8 mouse cellular contexts compared by ENCODE assay signal in the genomic region with DNA sequence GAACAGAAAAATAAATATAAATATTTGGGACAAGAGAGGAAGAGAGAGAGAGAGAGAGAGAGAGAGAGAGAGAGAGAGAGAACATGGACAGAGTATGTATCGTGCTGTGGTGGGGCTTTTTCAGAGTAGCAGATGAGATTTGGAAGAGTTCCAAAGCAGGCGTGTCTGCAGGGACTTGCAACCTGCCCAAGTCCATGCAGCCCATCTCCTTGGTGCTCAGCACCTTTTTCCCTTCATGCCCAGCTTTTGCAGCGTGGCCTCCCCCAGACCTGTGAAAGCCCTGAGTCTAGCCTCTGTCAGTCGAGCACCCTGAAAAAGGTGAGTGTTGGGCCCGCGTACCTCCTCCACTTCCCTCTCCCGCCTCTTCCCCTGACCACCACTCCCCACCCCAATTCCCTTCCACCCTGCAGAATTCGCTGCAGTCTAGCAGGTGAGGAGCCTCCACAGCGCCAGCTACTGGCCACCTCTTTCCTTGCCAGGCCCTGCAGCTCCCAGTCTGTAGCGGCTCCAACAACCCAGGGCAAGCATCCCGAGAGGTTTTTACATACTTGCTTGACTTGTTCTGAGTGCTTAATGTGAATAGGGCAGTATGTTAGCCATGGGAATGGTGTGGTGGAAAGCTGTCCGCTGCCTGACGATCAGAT. TPM values are rescaled to one million over a fixed set of nuclear protein-coding genes. Genes with fewer than 3 reads are reported as not detected.
DNase-seq lines count a peak whose midpoint lies in the region; ATAC-seq lines count a peak whose summit lies in the region.

No protein-coding gene starts in this region.

- 17% methylated on average over 13 of the region's 13 CpGs for WGBS in hindbrain, embryonic 15.5 days
- 12% methylated on average over 13 of the region's 13 CpGs for WGBS in hindbrain, embryonic 14.5 days
- 12% methylated on average over 13 of the region's 13 CpGs for WGBS in heart, embryonic 16.5 days

- intact Hi-C loops in left cerebral cortex, postnatal 14 days (cut with DNase I): loop anchor here (2.0 kb wide), 1 partner anchor 55 kb away; no protein-coding TSS in a partner anchor

- no peak for DNase-seq in hindbrain, embryonic 14.5 days (ENCODE audit: low spot score)
- DNase-seq in adipocyte (ENCODE audit: low spot score): peak; percentile 19
- peak; percentile 76 for DNase-seq in embryo, embryonic 9.5 days (ENCODE audit: extremely low spot score)
- peak; percentile 47 to 60 for DNase-seq in left cerebral cortex, postnatal 14 days (ENCODE audit: low spot score in 2 of 2)
- DNase-seq in spleen, postnatal 4 days (ENCODE audit: low spot score in 2 of 2): peak; percentile 68 to 86

- no peak overlapping the region for H3K9ac ChIP-seq in hindbrain, embryonic 15.5 days
- no peak overlapping the region; the same call in 1 of the 2 replicates for H3K9ac ChIP-seq in hindbrain, embryonic 14.5 days
- H3K9ac ChIP-seq in heart, embryonic 16.5 days (ENCODE audit: low read length): no peak overlapping the region

- no peak overlapping the region for H3K4me3 ChIP-seq in hindbrain, embryonic 15.5 days
- no peak overlapping the region for H3K4me3 ChIP-seq in hindbrain, embryonic 14.5 days (replicated peaks; ENCODE audit: low read length)
- H3K4me3 ChIP-seq in heart, embryonic 16.5 days (ENCODE audit: low read length): no peak overlapping the region

- H3K27me3 ChIP-seq in hindbrain, embryonic 15.5 days: no peaks in the 10 kb centered on the region
- H3K27me3 ChIP-seq in hindbrain, embryonic 14.5 days (ENCODE audit: control insufficient read depth, insufficient read depth, low read length): no peaks in the 10 kb centered on the region
- H3K27me3 ChIP-seq in heart, embryonic 16.5 days (ENCODE audit: control insufficient read depth, insufficient read depth, low read length): no peaks in the 10 kb centered on the region

- peak overlapping the region; percentile 21; the same call in 1 of the 2 replicates for H3K4me2 ChIP-seq in hindbrain, embryonic 15.5 days
- H3K4me2 ChIP-seq in hindbrain, embryonic 14.5 days (replicated peaks): no peak overlapping the region
- peak overlapping the region; percentile 22; the same call in 1 of the 2 replicates for H3K4me2 ChIP-seq in heart, embryonic 16.5 days (ENCODE audit: low read depth, low read length)

- no peak overlapping the region for H3K27ac ChIP-seq in hindbrain, embryonic 15.5 days (replicated peaks)
- H3K27ac ChIP-seq in hindbrain, embryonic 14.5 days: no peak overlapping the region
- H3K27ac ChIP-seq in heart, embryonic 16.5 days (ENCODE audit: low read length): no peak overlapping the region

- H3K4me1 ChIP-seq in hindbrain, embryonic 15.5 days (replicated peaks): peaks cover 17% of the 10 kb centered on the region
- 0 out of 2 replicates have a peak, but pooled peaks cover 6% of the 10 kb centered on the region for H3K4me1 ChIP-seq in hindbrain, embryonic 14.5 days (replicated peaks; ENCODE audit: control insufficient read depth, insufficient read depth, low read length)
- H3K4me1 ChIP-seq in heart, embryonic 16.5 days (ENCODE audit: control insufficient read depth, insufficient read depth, low read length): peaks cover 14% of the 10 kb centered on the region

- H3K9me3 ChIP-seq in hindbrain, embryonic 15.5 days: no peaks in the 10 kb centered on the region
- no peaks in the 10 kb centered on the region for H3K9me3 ChIP-seq in hindbrain, embryonic 14.5 days (ENCODE audit: control insufficient read depth, low read length)
- H3K9me3 ChIP-seq in heart, embryonic 16.5 days (replicated peaks; ENCODE audit: control insufficient read depth, low read length): no peaks in the 10 kb centered on the region

- peaks cover 9% of the 10 kb centered on the region for H3K36me3 ChIP-seq in hindbrain, embryonic 15.5 days
- H3K36me3 ChIP-seq in hindbrain, embryonic 14.5 days (replicated peaks; ENCODE audit: control insufficient read depth, insufficient read depth): peaks cover 15% of the 10 kb centered on the region
- H3K36me3 ChIP-seq in heart, embryonic 16.5 days (ENCODE audit: control insufficient read depth, insufficient read depth): peaks cover 10% of the 10 kb centered on the region

- ATAC-seq in hindbrain, embryonic 15.5 days (ENCODE audit: low FRiP score, low read depth): no peak
- no peak; the same call in 1 of the 2 replicates for ATAC-seq in hindbrain, embryonic 14.5 days (ENCODE audit: low FRiP score)
- ATAC-seq in heart, embryonic 16.5 days (replicated peaks; ENCODE audit: extremely low read depth, insufficient read depth, low FRiP score): peak; percentile 49; the same call in 1 of the 2 replicates
- peak; percentile 76 for ATAC-seq in megakaryocyte, adult 5-6 weeks (ENCODE audit: poor library complexity, severe bottlenecking)

RNA-seq across cellular contexts. Expression of gene Smpd4, which starts 1.1 kb away (rescaled TPM):
- 25.1 and 30.7 TPM in 2 replicates for polyA plus RNA-seq in hindbrain, embryonic 15.5 days (2015; fragmentation: Nextera tagmentation; extraction: Ambion mirVana)
- polyA plus RNA-seq in hindbrain, embryonic 14.5 days (2014; fragmentation: Nextera tagmentation; extraction: Ambion mirVana): 22.3 and 24.5 TPM in 2 replicates
- polyA plus RNA-seq in heart, embryonic 16.5 days (2015; fragmentation: Nextera tagmentation; extraction: Ambion mirVana): 22.8 TPM in 2 replicates
- total RNA-seq in left cerebral cortex, postnatal 14 days (2021): 10 to 100 TPM; 51.9 to 58.8 TPM
- 35.2 and 35.7 TPM in 2 replicates for total RNA-seq in megakaryocyte, adult 5-6 weeks (2015)
- total RNA-seq in megakaryocyte, adult 5-6 weeks (2017): 27.0 and 31.0 TPM in 2 replicates

RNA-seq across cellular contexts. Expression of gene Ccdc74a, which starts 28.2 kb away (rescaled TPM):
- polyA plus RNA-seq in hindbrain, embryonic 15.5 days (2015; fragmentation: Nextera tagmentation; extraction: Ambion mirVana): 13.4 and 14.0 TPM in 2 replicates
- 7.8 and 11.7 TPM in 2 replicates for polyA plus RNA-seq in hindbrain, embryonic 14.5 days (2014; fragmentation: Nextera tagmentation; extraction: Ambion mirVana)
- polyA plus RNA-seq in heart, embryonic 16.5 days (2015; fragmentation: Nextera tagmentation; extraction: Ambion mirVana): 3.4 and 4.3 TPM in 2 replicates
- total RNA-seq in left cerebral cortex, postnatal 14 days (2021): 10 to 100 TPM; 27.5 to 33.9 TPM
- 0.36 TPM in 1 of 2 replicates, not detected in the other for total RNA-seq in megakaryocyte, adult 5-6 weeks (2015)
- total RNA-seq in megakaryocyte, adult 5-6 weeks (2017): not detected in 2 replicates

RNA-seq across cellular contexts. Expression of gene Slc7a4, which starts 35.0 kb away (rescaled TPM):
- polyA plus RNA-seq in hindbrain, embryonic 15.5 days (2015; fragmentation: Nextera tagmentation; extraction: Ambion mirVana): 43.3 and 46.5 TPM in 2 replicates
- 41.2 and 42.0 TPM in 2 replicates for polyA plus RNA-seq in hindbrain, embryonic 14.5 days (2014; fragmentation: Nextera tagmentation; extraction: Ambion mirVana)
- polyA plus RNA-seq in heart, embryonic 16.5 days (2015; fragmentation: Nextera tagmentation; extraction: Ambion mirVana): 10.5 and 12.3 TPM in 2 replicates
- 10 to 100 TPM; 71.7 to 76.3 TPM for total RNA-seq in left cerebral cortex, postnatal 14 days (2021)
- not detected in 2 replicates for total RNA-seq in megakaryocyte, adult 5-6 weeks (2015)
- 0.40 TPM in 1 of 2 replicates, not detected in the other for total RNA-seq in megakaryocyte, adult 5-6 weeks (2017)

RNA-seq across cellular contexts. Expression of gene P2rx6, which starts 56.4 kb away (rescaled TPM):
- 2.1 and 3.3 TPM in 2 replicates for polyA plus RNA-seq in hindbrain, embryonic 15.5 days (2015; fragmentation: Nextera tagmentation; extraction: Ambion mirVana)
- 2.5 and 2.8 TPM in 2 replicates for polyA plus RNA-seq in hindbrain, embryonic 14.5 days (2014; fragmentation: Nextera tagmentation; extraction: Ambion mirVana)
- polyA plus RNA-seq in heart, embryonic 16.5 days (2015; fragmentation: Nextera tagmentation; extraction: Ambion mirVana): 0.58 and 0.61 TPM in 2 replicates
- total RNA-seq in left cerebral cortex, postnatal 14 days (2021): under 1 TPM; 0.13 to 0.19 TPM
- not detected in 2 replicates for total RNA-seq in megakaryocyte, adult 5-6 weeks (2015)
- not detected in 2 replicates for total RNA-seq in megakaryocyte, adult 5-6 weeks (2017)

RNA-seq across cellular contexts. Expression of gene Lrrc74b, which starts 57.0 kb away (rescaled TPM):
- polyA plus RNA-seq in hindbrain, embryonic 15.5 days (2015; fragmentation: Nextera tagmentation; extraction: Ambion mirVana): 0.79 and 0.85 TPM in 2 replicates
- polyA plus RNA-seq in hindbrain, embryonic 14.5 days (2014; fragmentation: Nextera tagmentation; extraction: Ambion mirVana): 0.74 and 0.92 TPM in 2 replicates
- polyA plus RNA-seq in heart, embryonic 16.5 days (2015; fragmentation: Nextera tagmentation; extraction: Ambion mirVana): 0.58 and 0.60 TPM in 2 replicates
- under 1 TPM; 0.29 to 0.42 TPM for total RNA-seq in left cerebral cortex, postnatal 14 days (2021)
- total RNA-seq in megakaryocyte, adult 5-6 weeks (2015): not detected in 2 replicates
- not detected in 2 replicates for total RNA-seq in megakaryocyte, adult 5-6 weeks (2017)

Comparison
In these comparisons a context has a peak if more than half of its experiments do, and no peak if none do; other contexts are left out.
1. ATAC-seq: peak in heart, embryonic 16.5 days (single experiment) and megakaryocyte, adult 5-6 weeks (single experiment); none in hindbrain, embryonic 15.5 days (single experiment) and hindbrain, embryonic 14.5 days (single experiment).